Mouse (Mus musculus) kidney, postnatal 10 days (tissue): ENCODE measurements around the gene Gm3327.
"Not testable (repeated sequence)": the region's sequence is repeated elsewhere in the genome, so short reads cannot be mapped to it uniquely, and the experiment has no call there.

Experiments
- DNase-seq: peaks from one replicate; pipeline ENCODE4 v3.0.0; 2021; ENCODE audit warnings: mixed read lengths

The Gm3327 gene

DNA sequence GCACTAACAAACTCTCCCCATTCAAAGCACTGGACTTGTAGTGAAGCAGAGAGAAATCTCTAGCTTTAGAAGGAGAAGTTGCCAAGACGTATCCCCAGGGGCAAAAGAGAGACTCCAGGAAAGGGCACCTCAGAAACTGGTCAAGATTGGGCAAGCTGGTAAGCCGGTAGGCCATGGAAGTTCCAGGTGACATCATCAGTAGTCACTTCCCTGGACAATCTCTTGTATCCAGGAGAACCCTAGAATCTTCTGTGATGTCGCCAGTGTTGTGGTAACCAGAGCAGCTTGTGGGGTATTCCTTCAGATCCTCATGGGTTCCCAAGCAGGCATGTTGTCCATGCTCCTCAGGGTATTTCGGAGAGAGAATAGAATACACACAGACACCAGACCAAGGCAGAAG lies at the start of gene Gm3327:
Gene Gm3327 (plus strand): TSS at position 301 of the 400 bp plus-strand sequence.
- not testable (repeated sequence) for DNase-seq

- not testable (repeated sequence) for DNase-seq
Measured at GRCm38 (mm10) chr14:44077785-44078341, 45.8 kb upstream of the Gm3327 start.

DNA sequence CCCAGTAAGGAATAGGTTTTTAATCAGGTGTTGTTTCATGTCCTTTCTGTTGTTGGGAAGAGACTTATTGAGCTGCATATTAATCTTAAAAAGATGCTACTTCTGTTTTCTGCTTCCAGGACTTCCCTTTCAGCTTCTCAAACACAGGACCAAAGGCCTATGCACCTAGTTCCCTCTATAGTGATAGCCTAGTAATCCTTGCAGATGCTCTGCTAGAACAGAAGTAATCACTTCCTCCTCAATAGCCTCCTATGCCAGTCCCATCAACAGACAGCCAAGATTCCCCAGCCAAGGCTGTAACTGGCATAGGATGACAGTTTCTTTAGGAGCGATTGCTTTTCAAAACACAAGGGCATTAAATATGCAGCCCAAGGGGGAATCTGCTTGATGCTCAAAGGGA lies 37.1 kb upstream of the Gm3327 start:
- not testable (repeated sequence) for DNase-seq

DNA sequence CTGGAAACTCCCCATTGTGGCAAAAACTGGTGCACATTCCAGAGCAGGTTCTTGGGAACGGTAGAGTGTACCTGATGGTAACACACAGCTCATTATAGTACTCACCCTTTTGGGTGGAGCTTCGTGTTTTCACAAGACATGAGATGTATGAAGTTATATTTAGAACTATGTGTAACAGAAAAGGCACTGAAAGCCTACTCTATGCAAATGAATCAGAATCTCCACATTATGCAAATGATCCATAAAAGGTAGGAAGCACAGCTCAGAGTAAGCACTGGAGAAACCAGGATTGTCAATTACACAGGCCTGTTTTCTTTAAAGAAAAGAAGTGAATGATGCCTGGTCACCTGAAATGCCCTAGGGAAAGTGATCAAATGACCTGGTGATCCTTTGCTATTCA lies 36.1 kb upstream of the Gm3327 start:
- DNase-seq, result not testable (repeated sequence)

GRCm38 (mm10) chr14:44091524-44091923 lies 32.1 kb upstream of the Gm3327 start:
- not testable (repeated sequence) for DNase-seq

GRCm38 (mm10) chr14:44094445-44094844 lies 29.2 kb upstream of the Gm3327 start:
- not testable (repeated sequence) for DNase-seq

DNA sequence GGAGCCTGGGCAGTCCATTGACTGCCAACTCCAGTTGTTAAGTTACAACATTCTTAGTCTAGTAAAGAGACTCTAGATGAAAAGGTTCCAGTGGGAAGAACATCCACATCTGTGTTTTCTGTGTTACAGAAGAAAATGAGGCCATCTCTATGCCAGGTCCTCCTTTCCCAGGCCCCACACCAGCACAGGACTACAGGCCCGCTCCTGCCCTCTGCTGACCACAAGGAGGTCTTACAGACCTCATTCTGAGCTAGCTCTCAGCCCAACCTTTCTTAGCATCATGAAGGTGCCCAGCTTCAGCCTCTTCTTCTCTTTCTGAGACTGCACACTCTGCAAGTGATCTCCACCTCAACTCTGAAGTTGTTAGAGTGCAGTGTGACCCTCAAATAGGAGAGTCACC lies 23.6 kb upstream of the Gm3327 start:
- DNase-seq, result not testable (repeated sequence)

DNA sequence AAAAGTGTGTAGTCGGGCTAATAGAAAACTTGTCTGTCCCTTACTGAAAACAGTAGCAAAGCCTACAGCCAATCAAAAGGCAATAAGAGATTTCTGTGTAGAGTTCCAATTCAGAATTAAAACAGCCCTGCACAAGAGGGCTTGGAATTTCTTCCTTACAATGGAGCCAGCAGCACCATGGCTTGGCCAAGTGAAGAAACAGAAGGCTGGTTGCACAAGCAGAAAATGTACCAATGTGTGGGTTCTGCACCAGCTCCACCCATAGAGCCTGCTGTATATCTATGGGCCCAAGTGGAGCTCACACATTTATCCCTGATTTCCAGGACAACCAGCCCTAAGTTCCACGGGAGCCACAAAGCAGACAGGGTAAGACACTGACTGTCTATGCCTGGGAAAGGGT lies 21.3 kb upstream of the Gm3327 start, which contains the start of gene Ear2:
Gene Ear2 (plus strand): TSS at position 301 of the 400 bp plus-strand sequence.
- not testable (repeated sequence) for DNase-seq

DNA sequence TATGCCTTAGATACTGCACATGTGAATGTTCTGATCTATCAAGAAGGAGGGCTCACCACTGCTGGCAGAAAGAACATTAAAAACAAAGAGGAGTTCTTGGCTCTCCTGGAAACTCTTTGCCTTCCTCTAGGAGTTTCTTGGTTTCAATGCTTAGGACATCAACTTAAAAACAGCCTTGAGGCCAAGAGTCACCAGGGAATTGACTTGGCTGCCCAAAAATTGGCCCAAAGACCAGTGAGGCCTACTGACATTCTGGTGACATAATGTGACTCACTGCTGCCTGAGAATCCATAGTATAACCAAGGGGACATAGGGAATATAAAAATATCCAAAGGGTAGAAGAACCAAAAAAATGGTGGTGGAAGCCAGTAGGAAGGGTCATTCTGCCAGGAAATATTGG lies 12.7 kb upstream of the Gm3327 start:
- DNase-seq, result peak; percentile 3
